Mouse (Mus musculus): ENCODE data around the gene Umad1. TPM values are rescaled to one million over a fixed set of nuclear protein-coding genes. Genes with fewer than 3 reads are reported as not detected.
A peak's percentile ranks its signal among the peaks of the same experiment; 100 is the strongest.

The Umad1 gene
- polyA plus RNA-seq (2015; fragmentation: Nextera tagmentation; extraction: Ambion mirVana) = 14.6 and 15.6 TPM in 2 replicates

GRCm38 (mm10) chr6:8259004-8259666 lies at the start of gene Umad1, which contains the start of the genes Rpa3 and Gm45062:
Gene Umad1, plus strand, starts transcription at chr6:8259288.
Gene Rpa3, minus strand, starts transcription at chr6:8259173.
Gene Gm45062, plus strand, starts transcription at chr6:8259450.
- no peaks in the 10 kb centered on the region for H3K9me3 ChIP-seq (ENCODE audit: low read length)
- DNase-seq (peak; percentile 97), ATAC-seq (peak; percentile 100)
- peak within 1 kb of the TSS; percentile 86 for H3K4me3 ChIP-seq (ENCODE audit: low read depth, low read length)
- H3K36me3 ChIP-seq (replicated peaks; ENCODE audit: insufficient read depth, low read length) = peaks cover 3% of the 10 kb centered on the region; the same call in 1 of the 2 replicates
- no peaks in the 10 kb centered on the region for H3K27me3 ChIP-seq (ENCODE audit: insufficient read depth, low read length)
- H3K4me1 ChIP-seq (ENCODE audit: insufficient read depth) = peaks cover 9% of the 10 kb centered on the region; the same call in 1 of the 2 replicates
- H3K9ac ChIP-seq (replicated peaks) = peak within 1 kb of the TSS; percentile 71
- H3K4me2 ChIP-seq (ENCODE audit: low read depth, low read length) = peak within 1 kb of the TSS; percentile 80
- peak within 1 kb of the TSS; percentile 88 for H3K27ac ChIP-seq (ENCODE audit: low read depth)
- TF ChIP-seq EP300 (IDR thresholded peaks at IDR 0.05; ENCODE audit: low read depth) = peak; percentile 55
- no peak for TF ChIP-seq CTCF (IDR thresholded peaks at IDR 0.05; ENCODE audit: low read depth)
- under 1% methylated on average over 64 of the region's 64 CpGs for WGBS (ENCODE audit: insufficient replicate concordance)

GRCm38 (mm10) chr6:8209866-8210186 lies 49.3 kb upstream of the Umad1 start:
- Histone ChIP-seq H3K4me3 (ENCODE audit: low read depth, low read length) (peak overlapping the region; percentile 73), H3K4me2 (ENCODE audit: low read depth, low read length) (peak overlapping the region; percentile 78), H3K27ac (ENCODE audit: low read depth) (peak overlapping the region; percentile 95), H3K9me3 (ENCODE audit: low read length) (no peaks in the 10 kb centered on the region), H3K27me3 (ENCODE audit: insufficient read depth, low read length) (no peaks in the 10 kb centered on the region), H3K9ac (replicated peaks) (peak overlapping the region; percentile 88), H3K4me1 (ENCODE audit: insufficient read depth) (peaks cover 3% of the 10 kb centered on the region; the same call in 1 of the 2 replicates), H3K36me3 (replicated peaks; ENCODE audit: insufficient read depth, low read length) (peaks cover 8% of the 10 kb centered on the region)
- DNase-seq = no peak
- TF ChIP-seq CTCF (IDR thresholded peaks at IDR 0.05; ENCODE audit: low read depth) (no peak), EP300 (IDR thresholded peaks at IDR 0.05; ENCODE audit: low read depth) (no peak)
- WGBS (ENCODE audit: insufficient replicate concordance) = 10% methylated on average over 10 of the region's 10 CpGs
- ATAC-seq = no peak

GRCm38 (mm10) chr6:8210661-8211060 lies 48.4 kb upstream of the Umad1 start:
- ATAC-seq = no peak

GRCm38 (mm10) chr6:8227035-8227434 lies 32.1 kb upstream of the Umad1 start:
- no peaks in the 10 kb centered on the region for H3K9me3 ChIP-seq (ENCODE audit: low read length)
- no peak overlapping the region for H3K27ac ChIP-seq (ENCODE audit: low read depth)
- no peaks in the 10 kb centered on the region for H3K4me1 ChIP-seq (ENCODE audit: insufficient read depth)
- DNase-seq (no peak), ATAC-seq (no peak)
- H3K9ac ChIP-seq (replicated peaks) = no peak overlapping the region
- no peaks in the 10 kb centered on the region for H3K27me3 ChIP-seq (ENCODE audit: insufficient read depth, low read length)
- no peak for TF ChIP-seq EP300 (IDR thresholded peaks at IDR 0.05; ENCODE audit: low read depth)
- H3K36me3 ChIP-seq (replicated peaks; ENCODE audit: insufficient read depth, low read length) = peaks cover 39% of the 10 kb centered on the region
- H3K4me3 ChIP-seq (ENCODE audit: low read depth, low read length) = no peak overlapping the region
- no peak overlapping the region for H3K4me2 ChIP-seq (ENCODE audit: low read depth, low read length)
- WGBS (ENCODE audit: insufficient replicate concordance) = 74% methylated on average over 3 of the region's 3 CpGs

More at GRCm38 (mm10) chr6:8210661-8211060, 48.4 kb upstream of the Umad1 start:
- 67% methylated on average over 3 of the region's 3 CpGs for WGBS (ENCODE audit: insufficient replicate concordance)
- no peak overlapping the region for H3K9ac ChIP-seq (replicated peaks)
- H3K9me3 ChIP-seq (ENCODE audit: low read length) = no peaks in the 10 kb centered on the region
- H3K4me3 ChIP-seq (ENCODE audit: low read depth, low read length) = no peak overlapping the region
- peak overlapping the region; percentile 78 for H3K4me2 ChIP-seq (ENCODE audit: low read depth, low read length)
- TF ChIP-seq CTCF (IDR thresholded peaks at IDR 0.05; ENCODE audit: low read depth) = no peak
- no peak for TF ChIP-seq EP300 (IDR thresholded peaks at IDR 0.05; ENCODE audit: low read depth)
- H3K36me3 ChIP-seq (replicated peaks; ENCODE audit: insufficient read depth, low read length) = peaks cover 16% of the 10 kb centered on the region
- peaks cover 3% of the 10 kb centered on the region; the same call in 1 of the 2 replicates for H3K4me1 ChIP-seq (ENCODE audit: insufficient read depth)
- no peak overlapping the region for H3K27ac ChIP-seq (ENCODE audit: low read depth)
- no peak for DNase-seq
- no peaks in the 10 kb centered on the region for H3K27me3 ChIP-seq (ENCODE audit: insufficient read depth, low read length)

GRCm38 (mm10) chr6:8228596-8228995 lies 30.5 kb upstream of the Umad1 start:
- no peaks in the 10 kb centered on the region for H3K27me3 ChIP-seq (ENCODE audit: insufficient read depth, low read length)
- no peak overlapping the region for H3K4me2 ChIP-seq (ENCODE audit: low read depth, low read length)
- no peaks in the 10 kb centered on the region for H3K4me1 ChIP-seq (ENCODE audit: insufficient read depth)
- H3K9ac ChIP-seq (replicated peaks) = no peak overlapping the region
- DNase-seq (no peak), ATAC-seq (no peak)
- H3K27ac ChIP-seq (ENCODE audit: low read depth) = no peak overlapping the region
- peaks cover 49% of the 10 kb centered on the region for H3K36me3 ChIP-seq (replicated peaks; ENCODE audit: insufficient read depth, low read length)
- no peak overlapping the region for H3K4me3 ChIP-seq (ENCODE audit: low read depth, low read length)
- no peaks in the 10 kb centered on the region for H3K9me3 ChIP-seq (ENCODE audit: low read length)
- no peak for TF ChIP-seq EP300 (IDR thresholded peaks at IDR 0.05; ENCODE audit: low read depth)
- TF ChIP-seq CTCF (IDR thresholded peaks at IDR 0.05; ENCODE audit: low read depth) = no peak
- 80% methylated on average over 3 of the region's 3 CpGs for WGBS (ENCODE audit: insufficient replicate concordance)

- Histone ChIP-seq H3K9me3 (ENCODE audit: low read length) (no peaks in the 10 kb centered on the region), H3K4me3 (ENCODE audit: low read depth, low read length) (peak overlapping the region; percentile 86), H3K36me3 (replicated peaks; ENCODE audit: insufficient read depth, low read length) (peaks cover 5% of the 10 kb centered on the region; the same call in 1 of the 2 replicates), H3K27ac (ENCODE audit: low read depth) (peak overlapping the region; percentile 50), H3K27me3 (ENCODE audit: insufficient read depth, low read length) (no peaks in the 10 kb centered on the region), H3K4me1 (ENCODE audit: insufficient read depth) (peaks cover 9% of the 10 kb centered on the region; the same call in 1 of the 2 replicates), H3K9ac (replicated peaks) (peak overlapping the region; percentile 71), H3K4me2 (ENCODE audit: low read depth, low read length) (peak overlapping the region; percentile 80)
- ATAC-seq (no peak), DNase-seq (no peak)
- TF ChIP-seq CTCF (IDR thresholded peaks at IDR 0.05; ENCODE audit: low read depth) = no peak
- WGBS (ENCODE audit: insufficient replicate concordance) = 2% methylated on average over 6 of the region's 6 CpGs
These were observed 772 bp upstream of the Umad1 start for GRCm38 (mm10) chr6:8258316-8258715.
